Mouse (Mus musculus) kidney, adult 2 months (tissue): ENCODE measurements around the gene Xkr7.

Experiments used
- CTCF ChIP-seq: fragments of 200-500 bp; conservative IDR thresholded peaks from 2 replicates; pipeline ENCODE4 v1.5.1; 2011; ENCODE audit warnings: low read depth, mild to moderate bottlenecking, control low read depth, low read length, moderate library complexity, mixed read lengths; ENCODE audit not compliant: insufficient read depth, insufficient read length
- POLR2A ChIP-seq: fragments of 200-500 bp; IDR thresholded peaks from one replicate; pipeline ENCODE4 v1.6.1; 2011; ENCODE audit warnings: low read depth, low read length, control low read depth

- no peak for TF ChIP-seq CTCF
- TF ChIP-seq POLR2A: no peak
Measured at GRCm38 (mm10) chr2:153058365-153058764, 26.7 kb downstream of the Xkr7 start.
